Mouse (Mus musculus) intestine, embryonic 16.5 days (tissue): ENCODE results near the gene Coro2a. TPM values are rescaled to one million over a fixed set of nuclear protein-coding genes. Genes with fewer than 3 reads are reported as not detected.

Experiments
- ATAC-seq: fragments of 200-750 bp; cut with Nextera tagmentation; 2 replicates; pipeline ENCODE4 v1.8.0; 2017; ENCODE audit warnings: moderate TSS enrichment, moderate library complexity
- H3K27ac ChIP-seq: fragments of 300-500 bp; sonication (generic); 2 replicates; pipeline ENCODE4 v1.5.1; 2014; ENCODE audit warnings: mild to moderate bottlenecking, low read length
- H3K27me3 ChIP-seq: fragments of 300-500 bp; sonication (generic); replicated peaks from 2 replicates; pipeline ENCODE4 v1.6.1; 2014; ENCODE audit warnings: low read length, control low read depth, mixed read lengths; ENCODE audit not compliant: control insufficient read depth, insufficient read depth
- H3K36me3 ChIP-seq: fragments of 300-500 bp; sonication (generic); 2 replicates; pipeline ENCODE4 v1.6.1; 2014; ENCODE audit warnings: low read length, control low read depth; ENCODE audit not compliant: control insufficient read depth, insufficient read depth
- H3K4me1 ChIP-seq: fragments of 300-500 bp; sonication (generic); 2 replicates; pipeline ENCODE4 v1.6.1; 2014; ENCODE audit warnings: low read length, control low read depth, mixed read lengths; ENCODE audit not compliant: control insufficient read depth, insufficient read depth
- H3K4me2 ChIP-seq: fragments of 300-500 bp; sonication (generic); 2 replicates; pipeline ENCODE4 v1.6.1; 2014; ENCODE audit warnings: low read depth, low read length, control low read depth
- H3K4me3 ChIP-seq: fragments of 300-500 bp; sonication (generic); 2 replicates; pipeline ENCODE4 v1.5.1; 2014; ENCODE audit warnings: mild to moderate bottlenecking, low read length
- H3K9ac ChIP-seq: fragments of 300-500 bp; sonication (generic); 2 replicates; pipeline ENCODE4 v1.6.1; 2014; ENCODE audit warnings: low read depth, low read length
- H3K9me3 ChIP-seq: fragments of 300-500 bp; sonication (generic); 2 replicates; pipeline ENCODE4 v1.6.1; 2016; ENCODE audit warnings: low read length, control low read depth; ENCODE audit not compliant: control insufficient read depth
- WGBS: fragments of 180-500 bp; shearing (Covaris S2); extraction: QIAGEN DNeasy Blood & Tissue Kit; methylation state at CpG from one replicate; pipeline ENCODE4 v1.1.7; 2014; 5-methylcytosine and 5-hydroxymethylcytosine counted together
- polyA plus RNA-seq: library from polyadenylated mRNA; unstranded; fragments of >200 nt; fragmentation: Nextera tagmentation; extraction: Ambion mirVana; gene quantifications from 2 replicates; pipeline ENCODE4 v1.2.1, GENCODE M21; 2015

Coro2a gene
- polyA plus RNA-seq, 1 experiment from 2014 or later: 99.8 TPM

DNA sequence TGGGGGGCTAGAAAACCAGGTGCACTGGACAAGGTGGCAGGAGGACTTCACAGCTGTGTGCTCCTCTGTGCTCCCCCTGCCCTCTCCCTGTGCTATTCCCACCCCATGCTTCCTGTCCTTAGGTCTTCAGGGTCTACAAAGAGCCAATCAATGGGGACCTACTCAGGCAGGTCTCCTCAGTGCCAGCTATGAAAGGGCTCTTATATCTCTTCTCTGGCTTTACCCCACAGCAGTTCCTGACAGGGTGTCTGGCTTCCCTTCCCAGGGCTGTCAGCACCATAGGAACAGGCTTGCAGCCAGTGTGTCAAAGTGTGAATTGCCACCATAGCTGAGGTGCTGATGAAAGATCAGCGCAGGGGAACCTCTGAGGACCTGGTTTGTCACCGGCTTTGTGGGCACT is 81.5 kb downstream of the Coro2a start:
- ATAC-seq: no peak
- peaks cover 8% of the 10 kb centered on the region; the same call in 1 of the 2 replicates for H3K36me3 ChIP-seq
- H3K27ac ChIP-seq: no peak overlapping the region
- H3K4me1 ChIP-seq: no peaks in the 10 kb centered on the region
- H3K4me3 ChIP-seq: no peak overlapping the region
- no peak overlapping the region for H3K4me2 ChIP-seq
- no peaks in the 10 kb centered on the region for H3K27me3 ChIP-seq
- no peak overlapping the region for H3K9ac ChIP-seq
- H3K9me3 ChIP-seq: no peaks in the 10 kb centered on the region; the same call in 1 of the 2 replicates
- WGBS: 73% methylated on average over 2 of the region's 2 CpGs

DNA sequence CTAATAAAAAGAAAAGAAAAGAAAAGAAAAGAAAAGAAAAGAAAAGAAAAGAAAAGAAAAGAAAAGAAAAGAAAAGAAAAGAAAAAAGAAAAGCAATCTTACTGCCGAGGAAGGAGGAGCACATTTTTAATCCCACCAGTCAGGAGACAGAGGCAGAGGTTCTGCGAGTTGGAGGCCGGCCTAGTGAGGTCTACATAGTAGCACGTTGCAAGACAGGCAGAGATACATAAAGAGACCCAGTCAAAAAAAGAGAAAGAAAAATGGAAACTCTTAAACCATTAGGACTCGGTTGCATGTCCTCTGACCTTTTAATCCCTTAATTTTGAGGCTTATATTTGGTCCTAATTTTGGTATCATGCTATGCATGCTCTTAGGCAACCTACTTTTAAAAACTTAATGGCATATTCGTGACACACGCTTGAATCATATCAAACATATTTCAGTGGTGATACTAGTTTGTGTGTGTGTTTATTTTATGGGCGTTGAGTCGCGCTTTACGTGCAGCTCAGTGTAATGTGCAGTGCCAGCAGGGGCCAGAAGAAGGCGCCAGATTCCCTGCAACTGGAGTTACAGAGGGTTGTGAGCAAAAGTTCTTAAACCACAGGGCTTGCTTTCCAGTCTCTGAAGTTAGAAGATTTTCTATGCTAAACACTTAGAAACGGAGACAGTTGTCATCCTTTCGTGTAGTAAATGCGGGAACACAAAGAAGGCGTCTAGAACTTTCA is 94.1 kb downstream of the Coro2a start:
- Histone ChIP-seq H3K4me3 (peak overlapping the region; percentile 29), H3K27ac (peak overlapping the region; percentile 77), H3K36me3 (0 out of 2 replicates have a peak, but pooled peaks cover 3% of the 10 kb centered on the region), H3K4me2 (peak overlapping the region; percentile 51), H3K9me3 (no peaks in the 10 kb centered on the region), H3K9ac (no peak overlapping the region), H3K4me1 (peaks cover 11% of the 10 kb centered on the region), H3K27me3 (0 out of 2 replicates have a peak, but pooled peaks cover 3% of the 10 kb centered on the region)
- ATAC-seq: peak; percentile 65
- 10% methylated on average over 16 of the region's 16 CpGs for WGBS

DNA sequence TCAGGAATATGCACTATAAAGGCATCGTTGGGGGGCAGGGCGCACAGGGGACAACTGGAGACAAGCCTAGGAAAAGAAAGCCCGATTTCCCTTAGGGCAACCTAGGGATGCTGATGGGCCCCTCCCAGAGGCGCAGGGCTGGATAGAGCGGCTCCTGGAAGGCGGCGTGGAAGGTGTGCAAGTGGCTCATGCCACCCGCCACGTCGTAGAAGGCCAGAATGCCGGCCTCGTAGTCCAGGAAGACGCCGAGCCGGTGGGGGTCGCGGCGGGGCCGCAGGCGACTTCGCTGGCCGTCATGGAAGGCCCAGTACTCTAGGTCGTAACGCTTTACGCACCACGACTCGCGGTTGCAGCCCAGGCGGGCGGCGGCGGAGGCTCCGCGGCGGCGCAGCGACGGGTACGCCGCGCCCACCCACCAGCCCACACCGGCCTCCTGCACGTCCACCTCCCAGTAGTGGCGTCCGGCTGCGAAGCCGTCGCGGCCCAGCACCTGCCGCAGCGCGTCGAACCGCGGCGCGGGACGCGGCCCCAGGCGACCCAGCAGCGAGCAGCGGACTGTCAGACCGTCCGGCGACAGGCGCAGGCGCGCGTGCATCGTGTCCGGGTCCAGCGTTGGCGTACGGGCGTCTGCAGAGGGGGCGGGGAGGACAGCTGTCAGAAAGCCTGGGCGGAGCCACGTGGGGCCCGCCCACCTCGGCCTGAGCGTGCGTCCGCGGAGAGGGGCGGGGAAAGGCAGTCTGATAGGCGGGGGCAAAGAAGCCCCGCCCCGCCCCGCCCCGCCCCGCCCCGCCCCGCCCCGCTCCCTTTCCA is 95.0 kb downstream of the Coro2a start:
- H3K4me3 ChIP-seq: peak overlapping the region; percentile 71
- peak; percentile 96 for ATAC-seq
- peak overlapping the region; percentile 76 for H3K9ac ChIP-seq
- H3K9me3 ChIP-seq: no peaks in the 10 kb centered on the region
- peaks cover 11% of the 10 kb centered on the region for H3K4me1 ChIP-seq
- 0 out of 2 replicates have a peak, but pooled peaks cover 3% of the 10 kb centered on the region for H3K27me3 ChIP-seq
- peak overlapping the region; percentile 51 for H3K27ac ChIP-seq
- whole genome bisulfite sequencing: under 1% methylated on average over 89 of the region's 94 CpGs
- H3K36me3 ChIP-seq: 0 out of 2 replicates have a peak, but pooled peaks cover 11% of the 10 kb centered on the region
- peak overlapping the region; percentile 98 for H3K4me2 ChIP-seq

DNA sequence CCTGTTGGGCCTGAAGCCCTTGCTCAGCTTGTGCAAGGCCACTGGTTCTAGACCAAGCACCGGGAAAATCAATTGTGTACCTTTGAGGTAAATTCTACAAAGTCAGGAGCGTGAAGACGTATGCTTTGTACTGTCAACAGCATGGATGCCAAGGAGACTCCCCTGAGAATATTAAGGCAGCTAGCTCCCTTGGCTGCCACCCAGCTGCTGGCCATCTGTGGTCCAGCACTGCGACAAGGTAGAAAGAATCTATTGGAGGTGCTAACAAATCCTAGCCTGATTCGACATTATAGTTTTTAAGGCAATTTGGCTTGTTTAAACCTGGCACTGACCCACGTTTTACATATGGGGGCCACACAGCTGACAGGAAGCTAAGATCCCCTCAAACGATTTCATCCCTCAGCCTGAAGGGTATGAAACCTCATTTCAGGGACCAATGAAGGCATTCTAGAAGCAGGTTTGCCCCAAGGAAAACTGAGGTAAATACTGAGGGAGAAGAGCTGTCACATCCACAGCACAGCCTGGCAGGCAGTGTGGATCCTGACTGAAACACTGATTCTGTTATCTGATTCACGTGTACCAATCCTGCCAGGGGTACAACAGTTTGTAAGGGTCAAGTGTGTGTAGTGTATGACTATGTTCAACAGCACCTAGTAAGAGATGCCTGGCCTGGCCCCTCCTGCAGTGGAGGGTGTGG is 96.5 kb downstream of the Coro2a start:
- H3K4me1 ChIP-seq: peaks cover 11% of the 10 kb centered on the region
- 0 out of 2 replicates have a peak, but pooled peaks cover 3% of the 10 kb centered on the region for H3K27me3 ChIP-seq
- no peak overlapping the region for H3K9ac ChIP-seq
- 70% methylated on average over 8 of the region's 8 CpGs for WGBS
- H3K36me3 ChIP-seq: 0 out of 2 replicates have a peak, but pooled peaks cover 14% of the 10 kb centered on the region
- no peak overlapping the region for H3K27ac ChIP-seq
- no peak for ATAC-seq
- H3K4me3 ChIP-seq: no peak overlapping the region
- no peaks in the 10 kb centered on the region for H3K9me3 ChIP-seq
- no peak overlapping the region for H3K4me2 ChIP-seq

DNA sequence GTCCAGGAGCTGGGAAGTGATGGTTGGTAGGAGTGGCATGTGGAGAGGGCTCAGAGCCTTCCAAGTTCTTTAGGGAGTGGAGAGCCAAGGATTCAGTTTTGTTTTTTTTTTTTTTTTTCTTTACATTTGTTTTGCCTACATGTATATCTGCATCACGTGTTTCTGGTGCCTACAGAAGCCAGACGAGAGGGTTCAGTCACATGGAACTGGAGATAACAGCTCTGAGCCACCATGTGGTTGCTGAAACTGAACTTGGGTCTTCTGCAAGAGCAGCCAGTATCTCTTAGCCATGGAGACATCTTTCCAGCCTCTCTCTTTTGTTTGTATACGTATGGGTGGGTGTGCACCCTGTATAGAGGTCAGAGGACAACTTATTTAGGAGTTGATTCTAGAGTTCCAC is 98.1 kb downstream of the Coro2a start:
- Histone ChIP-seq H3K4me2 (no peak overlapping the region), H3K4me1 (peaks cover 11% of the 10 kb centered on the region), H3K36me3 (0 out of 2 replicates have a peak, but pooled peaks cover 14% of the 10 kb centered on the region), H3K9me3 (no peaks in the 10 kb centered on the region), H3K27ac (no peak overlapping the region), H3K4me3 (no peak overlapping the region), H3K9ac (no peak overlapping the region), H3K27me3 (0 out of 2 replicates have a peak, but pooled peaks cover 3% of the 10 kb centered on the region)
- ATAC-seq: no peak
- 69% methylated on average over 3 of the region's 3 CpGs for WGBS

DNA sequence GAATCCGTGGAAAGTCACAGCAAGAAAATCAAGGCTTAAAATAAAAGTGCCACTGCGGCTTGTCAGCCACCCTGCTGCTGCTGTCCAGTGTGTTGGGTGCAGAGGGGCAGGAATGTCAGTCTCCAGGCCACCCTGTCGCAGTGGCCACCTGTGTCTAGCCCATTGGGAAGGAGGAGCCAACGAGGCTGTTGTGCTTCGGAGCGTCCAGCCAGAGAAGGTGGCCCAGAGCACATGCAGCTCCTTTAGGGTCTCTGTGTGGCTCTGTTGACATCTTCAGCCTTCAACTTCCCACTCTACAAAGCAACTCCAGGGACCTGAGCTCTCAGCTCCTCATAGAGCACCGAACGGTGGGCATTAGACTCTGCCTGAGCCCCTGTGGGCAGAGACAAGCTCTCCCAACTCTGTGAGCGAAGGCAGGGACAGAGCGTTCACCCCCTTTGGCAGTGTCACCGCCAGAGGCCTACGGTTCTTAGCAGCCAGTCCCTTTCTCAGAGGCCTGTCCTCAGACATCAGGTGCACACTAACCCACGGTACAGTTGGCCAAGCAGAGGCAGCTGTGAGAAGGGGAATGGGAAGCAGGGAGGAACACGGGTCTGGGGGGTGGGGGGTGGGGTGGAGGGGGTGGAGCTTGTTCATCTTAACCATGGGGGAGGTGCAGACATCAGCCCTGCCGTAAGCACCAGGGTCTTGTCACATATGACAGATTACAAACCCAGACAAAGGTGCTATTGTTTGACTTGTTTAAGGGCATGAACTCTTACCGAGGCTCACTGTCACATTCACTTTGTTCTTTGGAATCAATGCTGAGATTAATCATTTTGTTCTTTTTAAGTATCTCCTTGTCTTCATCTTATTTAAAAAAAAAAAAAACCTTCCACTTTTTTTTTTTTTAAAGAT is 99.1 kb downstream of the Coro2a start:
- no peak for ATAC-seq
- 0 out of 2 replicates have a peak, but pooled peaks cover 3% of the 10 kb centered on the region for H3K27me3 ChIP-seq
- peaks cover 16% of the 10 kb centered on the region for H3K4me1 ChIP-seq
- no peak overlapping the region for H3K9ac ChIP-seq
- H3K4me2 ChIP-seq: no peak overlapping the region
- 74% methylated on average over 16 of the region's 16 CpGs for WGBS
- no peak overlapping the region for H3K4me3 ChIP-seq
- no peaks in the 10 kb centered on the region for H3K9me3 ChIP-seq
- H3K27ac ChIP-seq: no peak overlapping the region
- H3K36me3 ChIP-seq: 0 out of 2 replicates have a peak, but pooled peaks cover 14% of the 10 kb centered on the region

DNA sequence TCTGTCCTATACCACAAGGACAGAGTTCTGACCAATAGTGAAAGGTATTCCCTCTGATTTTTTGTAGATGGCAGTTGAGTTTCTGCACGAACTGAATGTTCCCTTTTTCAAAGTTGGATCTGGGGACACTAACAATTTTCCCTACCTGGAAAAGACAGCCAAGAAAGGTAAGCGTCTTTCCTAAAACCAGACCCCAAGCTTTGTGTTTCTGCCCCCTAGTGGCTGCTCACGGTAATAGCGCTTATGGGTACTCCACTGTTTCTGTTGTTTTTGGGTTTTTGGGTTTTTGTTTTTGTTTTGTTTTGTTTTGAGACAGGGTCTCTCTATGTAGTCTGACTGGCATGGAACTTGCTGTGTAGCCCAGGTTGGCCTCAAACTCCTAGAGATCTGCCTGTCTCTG is 103.0 kb downstream of the Coro2a start:
- ATAC-seq: no peak
- H3K27me3 ChIP-seq: no peaks in the 10 kb centered on the region
- no peak overlapping the region for H3K27ac ChIP-seq
- peaks cover 13% of the 10 kb centered on the region; the same call in 1 of the 2 replicates for H3K4me1 ChIP-seq
- H3K9me3 ChIP-seq: no peaks in the 10 kb centered on the region
- no peak overlapping the region for H3K9ac ChIP-seq
- no peak overlapping the region for H3K4me3 ChIP-seq
- 0 out of 2 replicates have a peak, but pooled peaks cover 12% of the 10 kb centered on the region for H3K36me3 ChIP-seq
- H3K4me2 ChIP-seq: no peak overlapping the region
- WGBS: 13% methylated on average over 4 of the region's 4 CpGs

DNA sequence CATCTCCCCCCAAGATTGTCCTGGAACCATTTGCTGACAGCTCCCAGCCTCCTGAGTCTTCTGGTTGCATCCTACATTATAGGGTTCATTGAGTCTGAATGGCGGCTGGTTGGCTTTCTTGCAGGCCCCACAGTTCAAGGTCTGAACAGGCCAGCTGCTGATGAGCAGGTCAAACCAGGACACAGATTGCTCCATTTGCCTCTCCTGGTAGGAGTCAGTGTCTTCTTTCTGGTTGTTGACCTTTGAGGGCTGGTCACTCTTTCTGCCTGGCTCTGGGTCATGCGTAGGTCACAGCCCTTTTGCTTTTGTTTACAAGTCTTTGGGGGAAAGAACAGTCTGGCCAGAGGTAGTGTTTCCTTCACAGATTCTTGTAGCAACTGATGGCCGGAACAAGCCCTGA is 103.5 kb downstream of the Coro2a start:
- WGBS: 57% methylated on average over 3 of the region's 3 CpGs

More for the DNA sequence above, 103.5 kb downstream of the Coro2a start:
- H3K4me2 ChIP-seq: no peak overlapping the region
- no peaks in the 10 kb centered on the region for H3K9me3 ChIP-seq
- no peak overlapping the region for H3K9ac ChIP-seq
- no peak overlapping the region for H3K27ac ChIP-seq
- no peaks in the 10 kb centered on the region for H3K27me3 ChIP-seq
- H3K4me3 ChIP-seq: no peak overlapping the region
- H3K4me1 ChIP-seq: peaks cover 13% of the 10 kb centered on the region; the same call in 1 of the 2 replicates
- ATAC-seq: no peak
- 0 out of 2 replicates have a peak, but pooled peaks cover 12% of the 10 kb centered on the region for H3K36me3 ChIP-seq
